Mouse (Mus musculus): ENCODE measurements around the gene Pacrg. TPM values are rescaled to one million over a fixed set of nuclear protein-coding genes. Genes with fewer than 3 reads are reported as not detected.

Gene Pacrg
- total RNA-seq, 1 experiment from 2014 or later: 2.3 TPM

- DNase-seq: no peak
These were observed 434.2 kb downstream of the Pacrg start for GRCm38 (mm10) chr17:10405906-10406305.

DNA sequence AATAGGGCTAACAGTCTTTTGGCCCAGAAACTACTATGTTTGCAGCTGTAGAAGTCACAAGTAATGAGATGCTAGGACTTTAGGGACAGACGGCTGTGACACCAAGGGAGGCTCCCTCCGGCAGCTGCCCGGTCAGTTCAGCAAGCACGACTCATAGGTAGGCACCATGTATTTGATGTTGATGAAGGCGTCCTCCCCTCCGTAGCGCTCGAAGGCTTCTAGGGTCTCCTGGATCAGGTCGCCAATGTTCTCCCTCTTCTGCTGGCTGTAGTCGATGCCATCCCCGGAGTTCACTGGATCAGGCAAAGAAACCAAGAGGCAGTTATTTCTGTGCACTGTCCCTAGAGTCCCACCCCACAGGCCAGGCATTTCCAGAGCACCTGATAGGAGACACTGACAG is 436.9 kb downstream of the Pacrg start:
- DNase-seq: peak; percentile 2

DNA sequence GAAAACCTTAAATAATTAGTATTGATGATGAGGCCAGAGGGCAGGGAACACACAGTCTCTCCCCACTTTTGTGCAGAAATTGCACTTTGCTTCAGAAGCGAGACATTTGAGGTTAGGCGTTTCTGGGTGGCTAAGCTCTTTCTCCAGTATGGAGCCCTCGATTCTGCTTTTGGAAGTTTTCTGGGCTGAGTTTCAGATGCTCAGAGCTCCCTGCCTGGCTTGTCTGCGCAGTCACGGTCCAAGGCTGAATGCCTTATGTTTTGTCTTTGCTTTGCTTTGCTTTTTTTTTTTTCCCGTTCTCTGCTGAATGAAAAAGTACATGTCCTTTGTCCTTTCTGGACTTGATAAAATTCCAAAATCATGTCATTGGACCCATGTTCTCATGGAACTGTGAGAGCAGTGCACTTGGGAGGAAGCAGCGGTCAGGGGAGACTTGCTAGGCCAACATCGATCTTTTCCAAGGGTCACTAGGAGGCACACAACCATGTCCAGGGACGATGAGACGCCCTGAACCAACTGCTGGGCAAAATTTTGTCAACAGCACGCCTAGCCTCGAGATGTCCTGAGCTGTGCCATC is 438.0 kb downstream of the Pacrg start:
- DNase-seq: peak; percentile 1

GRCm38 (mm10) chr17:10401529-10401928 is 438.6 kb downstream of the Pacrg start:
- peak; percentile 2 for DNase-seq

- no peak for DNase-seq
These were observed 440.4 kb downstream of the Pacrg start for GRCm38 (mm10) chr17:10399706-10400105.

DNA sequence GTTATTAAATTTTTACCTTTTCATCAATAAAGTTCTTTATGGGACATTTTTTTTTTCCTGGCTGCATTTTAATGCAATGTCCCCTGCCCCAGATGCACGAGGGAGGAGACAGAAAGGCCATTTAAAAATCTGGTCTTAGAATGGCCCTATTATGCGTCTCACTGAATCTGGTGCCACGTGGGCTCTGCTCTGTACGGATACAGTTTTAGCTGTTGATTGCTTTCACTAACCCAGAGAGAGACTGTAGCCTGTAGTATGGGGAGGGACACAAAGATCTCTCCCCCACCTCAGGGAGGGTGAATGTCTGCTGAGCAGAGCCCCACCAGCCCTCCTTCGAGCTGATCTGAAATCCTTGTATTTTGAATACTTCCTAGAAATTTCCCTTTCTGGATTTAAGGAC is 441.2 kb downstream of the Pacrg start:
- peak; percentile 0 for DNase-seq

- peak; percentile 3 for DNase-seq
These were observed 442.0 kb downstream of the Pacrg start for GRCm38 (mm10) chr17:10397924-10398627.

DNA sequence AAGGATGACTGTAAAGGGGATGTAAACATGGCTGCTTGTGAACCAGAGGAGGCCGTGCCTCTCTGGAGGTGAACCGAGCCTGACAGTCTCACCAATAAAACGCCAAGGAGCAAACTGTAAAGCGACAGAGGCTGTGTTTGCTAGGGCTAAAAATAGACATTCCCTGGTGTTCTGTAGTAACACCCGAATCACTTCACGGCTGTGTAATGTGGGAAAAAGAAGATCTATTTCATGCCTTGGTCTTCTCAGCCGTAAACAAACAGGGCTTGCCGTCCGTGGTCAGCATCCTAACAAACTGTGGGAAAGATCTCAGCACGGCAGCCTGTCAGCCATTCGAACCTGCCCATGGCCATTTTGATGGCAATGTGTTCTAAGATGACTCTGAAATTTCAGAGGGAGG is 442.8 kb downstream of the Pacrg start:
- DNase-seq: peak; percentile 1

DNA sequence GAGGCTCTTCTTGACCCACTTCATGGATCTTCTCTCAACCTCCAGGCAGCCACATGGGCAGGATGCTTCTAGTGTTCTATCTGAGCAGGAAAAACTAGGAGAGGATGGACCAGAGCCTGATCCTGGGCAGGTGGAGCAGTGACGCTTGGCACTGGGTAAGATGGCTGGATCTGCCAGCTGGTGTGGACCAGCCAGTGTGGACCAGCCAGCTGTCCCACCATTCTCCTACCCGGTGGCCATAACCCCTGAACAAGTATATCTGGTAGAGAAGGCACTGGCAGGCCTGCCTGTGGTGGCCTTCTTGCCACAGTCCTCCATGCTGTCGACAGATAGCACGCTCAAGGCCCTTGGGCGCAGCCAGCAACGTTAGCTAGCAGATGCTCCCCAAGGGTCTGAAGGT is 443.2 kb downstream of the Pacrg start:
- DNase-seq: no peak

GRCm38 (mm10) chr17:10394855-10395254 is 445.3 kb downstream of the Pacrg start:
- peak; percentile 35 for DNase-seq

DNA sequence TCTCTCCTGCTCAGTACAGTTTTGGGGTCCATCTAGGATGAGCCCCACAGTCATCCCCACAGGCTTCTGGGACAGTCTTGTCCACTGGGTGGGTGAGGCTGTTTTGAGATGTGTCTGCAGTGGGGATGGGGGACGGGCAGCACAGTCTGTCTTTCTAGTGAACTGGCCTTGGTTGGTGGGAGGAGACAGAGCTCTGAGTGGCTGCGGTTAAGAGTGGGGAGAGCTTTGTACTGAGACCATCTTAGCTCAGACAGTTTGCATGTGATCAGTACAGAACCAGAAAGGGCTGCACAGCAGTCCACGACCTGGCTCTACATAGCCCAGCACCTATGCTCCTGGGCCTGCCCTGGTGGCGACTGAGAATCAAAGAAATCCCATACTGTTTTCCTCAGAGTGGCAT is 446.3 kb downstream of the Pacrg start:
- no peak for DNase-seq

DNA sequence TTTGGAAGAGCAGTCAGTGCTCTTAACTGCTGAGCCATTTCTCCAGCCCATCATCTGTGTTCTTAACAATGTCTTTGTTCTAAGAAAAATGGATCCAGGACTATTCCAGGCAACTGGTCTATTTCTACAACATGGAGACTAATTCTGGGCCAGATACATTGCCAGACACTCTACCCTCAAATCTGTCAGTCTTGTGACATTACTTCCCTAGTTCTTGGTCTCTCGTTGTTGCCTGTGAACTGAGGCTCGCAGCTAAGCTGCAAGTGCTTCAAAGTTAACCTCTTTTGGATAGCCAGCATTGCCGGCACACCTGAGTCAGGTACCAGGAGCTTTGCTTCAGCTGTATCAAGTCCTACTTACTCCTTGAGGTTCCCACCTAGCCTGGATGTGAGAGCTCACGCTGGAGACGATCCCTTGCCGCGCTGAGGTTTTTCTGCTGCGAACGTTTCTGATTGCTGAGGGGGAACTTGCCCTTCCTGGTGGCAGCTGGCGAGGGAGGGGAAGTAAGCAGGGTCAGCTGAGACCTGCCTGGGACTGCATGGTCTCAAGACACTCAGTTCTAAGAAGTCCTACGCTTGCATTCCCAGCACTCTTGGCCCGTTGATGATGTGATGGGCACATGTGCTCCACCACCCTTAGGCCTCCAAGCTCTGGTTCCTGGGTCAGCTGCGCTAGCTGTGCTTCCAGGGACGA is 447.6 kb downstream of the Pacrg start:
- DNase-seq: no peak

DNA sequence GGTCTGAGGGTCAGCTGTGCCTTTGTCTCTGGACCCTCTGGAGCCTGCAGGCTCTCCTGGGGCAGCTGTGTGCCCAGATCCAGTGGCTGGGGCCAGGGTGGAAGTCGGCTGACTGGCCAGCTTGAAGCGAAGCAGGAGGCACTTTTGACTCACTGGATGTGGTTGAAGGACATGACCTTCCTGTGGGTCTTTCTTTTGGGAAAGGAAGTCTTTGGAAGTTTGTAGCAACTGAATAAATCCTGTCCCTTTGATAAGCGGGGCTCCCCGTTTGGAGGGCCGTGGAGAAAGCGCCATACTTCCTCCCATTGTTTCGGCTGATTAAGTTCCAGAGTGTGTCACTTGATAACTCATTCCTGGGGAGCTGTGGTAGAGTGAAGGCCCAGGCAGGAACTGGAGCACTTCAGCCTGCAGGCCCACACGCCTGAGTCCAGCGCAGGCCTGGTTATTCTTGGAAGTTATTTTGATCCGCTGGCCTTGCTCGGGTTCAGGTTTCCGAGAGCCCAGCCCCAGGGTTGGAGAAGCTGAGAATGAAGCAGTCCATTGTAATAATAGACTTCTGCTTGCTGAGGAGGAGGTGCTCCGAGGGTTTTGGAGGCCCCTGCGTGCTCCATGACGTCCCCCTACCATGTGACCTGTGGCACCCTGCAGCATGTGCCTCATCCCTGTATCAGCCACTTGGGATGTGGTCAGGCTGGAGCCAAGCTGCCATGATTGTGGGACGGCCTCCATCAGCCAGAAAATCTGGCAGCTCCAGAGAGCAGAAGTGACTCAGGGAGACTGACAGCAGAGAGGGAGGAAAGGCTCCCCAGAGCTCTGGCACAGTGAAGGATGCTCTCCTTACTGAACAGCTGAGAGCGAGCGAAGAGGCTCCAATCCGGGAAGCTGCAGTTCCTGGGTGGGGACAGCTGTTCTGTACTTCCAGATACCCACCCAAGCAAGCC is 449.6 kb downstream of the Pacrg start:
- DNase-seq: peak; percentile 77

DNA sequence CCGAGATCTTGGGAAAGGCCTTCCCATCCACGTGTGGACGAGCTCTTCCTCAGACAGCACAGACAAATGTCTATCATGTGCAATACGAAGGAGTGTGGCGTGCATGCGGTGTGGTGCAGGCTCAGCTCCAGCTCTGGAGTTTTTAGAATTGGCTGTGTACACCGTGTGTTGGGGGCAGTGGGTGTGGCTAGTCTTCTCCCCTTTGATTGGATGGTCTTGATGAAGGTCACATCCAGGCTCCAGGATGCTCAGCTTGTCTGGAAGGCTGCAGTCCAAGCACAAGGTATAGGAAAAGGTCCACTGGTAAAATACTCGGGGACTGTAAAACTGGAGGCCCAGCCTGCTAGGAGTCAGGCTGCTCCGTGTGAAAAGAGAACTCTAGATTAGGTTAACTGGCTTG is 450.4 kb downstream of the Pacrg start:
- DNase-seq: no peak

- DNase-seq: no peak
These were observed 453.6 kb downstream of the Pacrg start for GRCm38 (mm10) chr17:10386548-10386947.

- no peak for DNase-seq
These were observed 456.7 kb downstream of the Pacrg start for GRCm38 (mm10) chr17:10383406-10383805.

DNA sequence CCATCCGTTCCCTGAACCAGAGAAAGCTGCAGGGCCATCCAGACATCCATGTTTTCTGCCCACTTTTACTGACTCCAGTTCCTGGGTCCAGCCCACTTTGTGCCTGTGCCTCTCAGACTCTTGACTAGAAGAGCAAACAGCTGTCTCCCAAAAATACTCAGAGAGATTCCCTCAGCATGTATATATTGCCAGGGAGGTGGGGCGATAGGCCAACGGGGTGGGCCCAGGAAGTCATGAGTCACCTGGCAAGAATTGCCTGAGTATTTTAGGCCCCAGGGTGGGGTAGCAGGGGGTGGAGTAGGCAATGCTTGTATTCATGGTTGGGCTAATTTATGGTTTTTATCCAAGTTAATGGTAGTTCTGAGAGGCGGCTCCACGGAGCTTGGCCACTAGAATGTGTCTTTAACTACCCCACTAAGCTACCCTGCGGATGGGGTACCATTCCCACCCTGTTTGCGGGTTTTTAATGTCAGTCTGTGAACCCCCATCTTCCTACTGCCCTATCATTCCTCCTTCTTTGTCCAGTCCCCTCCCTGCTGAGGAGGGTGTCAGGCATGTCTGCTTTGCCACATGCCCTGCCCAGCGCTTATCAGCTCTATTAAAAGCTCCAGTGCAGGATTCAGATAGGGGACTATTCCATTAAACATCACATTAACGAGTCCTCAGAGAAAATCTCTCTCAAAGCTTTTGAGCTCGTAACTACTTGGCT is 461.5 kb downstream of the Pacrg start:
- DNase-seq: no peak

DNA sequence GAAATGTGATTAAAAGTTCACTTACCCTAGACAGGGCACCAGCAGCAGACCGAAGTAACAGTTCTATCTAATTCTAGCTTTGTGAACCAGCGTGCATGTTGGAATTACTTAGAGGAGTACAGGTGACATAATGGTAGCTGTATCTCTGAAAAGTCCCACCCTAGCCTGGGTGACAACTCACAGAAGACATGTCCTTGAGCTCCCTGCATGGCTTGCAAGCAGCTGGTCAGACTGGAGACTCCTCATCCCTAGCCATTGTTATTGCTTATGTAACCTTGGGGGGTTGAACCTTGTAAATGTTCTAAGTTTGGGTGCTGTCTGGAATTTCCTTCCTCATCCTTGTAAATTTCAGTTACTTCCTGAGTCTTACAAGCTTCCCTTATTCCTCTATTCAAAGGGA is 462.5 kb downstream of the Pacrg start:
- DNase-seq: no peak

- DNase-seq: no peak
These were observed 465.8 kb downstream of the Pacrg start for GRCm38 (mm10) chr17:10374316-10374715.

- DNase-seq: no peak
These were observed 466.4 kb downstream of the Pacrg start for GRCm38 (mm10) chr17:10373727-10374126.

DNA sequence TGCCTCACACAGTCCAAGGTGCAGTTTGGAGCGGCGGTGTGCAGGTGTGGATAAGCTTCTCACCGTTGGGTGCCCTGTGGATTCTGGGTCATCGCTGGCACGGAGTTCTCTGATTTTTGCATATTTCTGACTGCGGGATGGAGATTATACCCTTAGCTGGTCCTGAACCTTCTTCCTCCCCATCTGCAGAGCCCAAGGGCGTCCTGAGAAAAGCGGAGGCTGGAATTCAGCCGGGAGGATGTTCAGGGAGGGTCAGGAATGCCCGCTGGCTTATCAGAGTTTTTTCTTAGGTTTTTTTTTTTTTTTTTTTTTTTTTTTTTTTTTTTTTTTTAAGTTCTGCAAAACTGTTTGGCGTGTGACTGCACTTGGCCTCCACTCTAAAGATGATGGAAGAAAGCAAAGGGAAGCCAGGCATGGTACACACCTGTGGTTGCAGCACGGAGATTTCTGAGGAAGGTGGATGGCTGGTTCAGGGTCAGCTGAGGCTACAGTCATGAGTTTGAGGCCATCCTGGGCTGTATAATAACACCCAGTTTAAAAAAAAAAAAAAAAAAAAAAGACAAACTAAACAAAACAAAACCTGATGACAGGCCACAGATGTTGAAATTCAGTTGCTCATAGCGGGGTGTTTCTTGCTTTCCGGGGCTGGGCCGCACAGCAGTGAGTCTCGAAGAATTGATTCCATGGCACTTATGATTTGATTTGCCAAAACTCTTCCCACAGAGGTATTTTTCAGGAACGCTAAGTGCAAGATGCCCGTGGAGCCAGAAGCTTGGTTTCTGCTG is 467.9 kb downstream of the Pacrg start:
- DNase-seq: peak; percentile 27

All from adrenal gland, postnatal 14 days (tissue).